Mouse (Mus musculus) bone marrow, adult 2 months (tissue): ENCODE measurements around the gene Lmtk3. TPM values are rescaled to one million over a fixed set of nuclear protein-coding genes. Genes with fewer than 3 reads are reported as not detected.

ENCODE experiments used
- H3K27ac ChIP-seq: fragments of 200-500 bp; 2 replicates; pipeline ENCODE4 v1.5.1; 2012; ENCODE audit warnings: low read depth, mild to moderate bottlenecking, control low read depth, inconsistent platforms, low read length; ENCODE audit not compliant: control insufficient read depth, poor library complexity, insufficient read depth
- H3K4me1 ChIP-seq: fragments of 200-500 bp; 2 replicates; pipeline ENCODE4 v1.6.1; 2011; ENCODE audit warnings: low read length; ENCODE audit not compliant: control insufficient read depth, insufficient read depth
- H3K4me3 ChIP-seq: fragments of 200-500 bp; replicated peaks from 2 replicates; pipeline ENCODE3; 2011; ENCODE audit warnings: mild to moderate bottlenecking, low read depth, low read length, control low read depth; ENCODE audit not compliant: control insufficient read depth
- CTCF ChIP-seq: fragments of 200-500 bp; IDR thresholded peaks from 2 replicates; pipeline ENCODE4 v1.5.1; 2011; ENCODE audit warnings: low read length, control low read depth; ENCODE audit not compliant: control insufficient read depth, insufficient read depth
- POLR2A ChIP-seq: fragments of 200-500 bp; IDR thresholded peaks from 2 replicates; pipeline ENCODE4 v1.6.1; 2011; ENCODE audit warnings: low read depth, mild to moderate bottlenecking, control low read depth, low read length, borderline replicate concordance; ENCODE audit not compliant: control insufficient read depth
- WGBS: fragments of 180-500 bp; shearing (Covaris S2); methylation state at CpG from one replicate; pipeline ENCODE4 v1.1.7; 2018; 5-methylcytosine and 5-hydroxymethylcytosine counted together
- polyA plus RNA-seq: library from polyadenylated mRNA; stranded (reverse); fragments of >200 nt; gene quantifications from 2 replicates; pipeline ENCODE4 v1.2.4, GENCODE M21; 2011; ENCODE audit warnings: low replicate concordance; ENCODE audit not compliant: missing spikeins, insufficient read depth, insufficient read length

Lmtk3 gene
- polyA plus RNA-seq, 1 experiment = not detected

GRCm38 (mm10) chr7:45747450-45747849 is 36.1 kb upstream of the Lmtk3 start:
- Histone ChIP-seq H3K27ac (no peak overlapping the region), H3K4me3 (no peak overlapping the region), H3K4me1 (no peaks in the 10 kb centered on the region)
- TF ChIP-seq CTCF = no peak
- TF ChIP-seq POLR2A = no peak
- WGBS = 87% methylated on average over 5 of the region's 5 CpGs

- Histone ChIP-seq H3K4me3 (no peak overlapping the region), H3K4me1 (no peaks in the 10 kb centered on the region), H3K27ac (no peak overlapping the region)
- WGBS = 53% methylated on average over 7 of the region's 7 CpGs
- TF ChIP-seq POLR2A (no peak), CTCF (no peak)
These were observed 35.4 kb upstream of the Lmtk3 start for GRCm38 (mm10) chr7:45748110-45748509.

- TF ChIP-seq POLR2A = no peak
- TF ChIP-seq CTCF = no peak
- Histone ChIP-seq H3K4me1 (no peaks in the 10 kb centered on the region), H3K27ac (no peak overlapping the region), H3K4me3 (no peak overlapping the region)
- WGBS = 36% methylated on average over 10 of the region's 10 CpGs
These were observed 34.1 kb upstream of the Lmtk3 start for GRCm38 (mm10) chr7:45749401-45749800.

GRCm38 (mm10) chr7:45750162-45750561 is 33.4 kb upstream of the Lmtk3 start:
- 88% methylated on average over 9 of the region's 9 CpGs for WGBS
- no peak for TF ChIP-seq CTCF
- TF ChIP-seq POLR2A = no peak

GRCm38 (mm10) chr7:45755703-45756102 is 27.8 kb upstream of the Lmtk3 start:
- no peak overlapping the region for H3K4me3 ChIP-seq
- H3K4me1 ChIP-seq = no peaks in the 10 kb centered on the region
- 72% methylated on average over 6 of the region's 6 CpGs for WGBS
- no peak for TF ChIP-seq POLR2A
- TF ChIP-seq CTCF = no peak
- no peak overlapping the region for H3K27ac ChIP-seq

More at GRCm38 (mm10) chr7:45750162-45750561, 33.4 kb upstream of the Lmtk3 start:
- H3K4me1 ChIP-seq = no peaks in the 10 kb centered on the region
- H3K27ac ChIP-seq = no peak overlapping the region
- no peak overlapping the region for H3K4me3 ChIP-seq

- no peak for TF ChIP-seq POLR2A
- no peak for TF ChIP-seq CTCF
- WGBS = 22% methylated on average over 27 of the region's 27 CpGs
- H3K4me3 ChIP-seq = no peak overlapping the region
- H3K27ac ChIP-seq = no peak overlapping the region
- H3K4me1 ChIP-seq = no peaks in the 10 kb centered on the region
These were observed 24.1 kb upstream of the Lmtk3 start for GRCm38 (mm10) chr7:45759400-45759799.

- no peaks in the 10 kb centered on the region; the same call in 1 of the 2 replicates for H3K4me1 ChIP-seq
- H3K27ac ChIP-seq = no peak overlapping the region
- no peak overlapping the region for H3K4me3 ChIP-seq
- 69% methylated on average over 5 of the region's 5 CpGs for WGBS
- TF ChIP-seq CTCF (no peak), POLR2A (no peak)
These were observed 23.4 kb upstream of the Lmtk3 start for GRCm38 (mm10) chr7:45760151-45760550.

- Histone ChIP-seq H3K4me3 (no peak overlapping the region), H3K4me1 (no peaks in the 10 kb centered on the region; the same call in 1 of the 2 replicates), H3K27ac (no peak overlapping the region)
- 58% methylated on average over 8 of the region's 8 CpGs for WGBS
- TF ChIP-seq CTCF (no peak), POLR2A (no peak)
These were observed 17.5 kb upstream of the Lmtk3 start for GRCm38 (mm10) chr7:45765995-45766394.

- Histone ChIP-seq H3K4me1 (no peaks in the 10 kb centered on the region; the same call in none of the 2 replicates), H3K27ac (no peak overlapping the region), H3K4me3 (no peak overlapping the region)
- TF ChIP-seq POLR2A = no peak
- TF ChIP-seq CTCF = no peak
- WGBS = 75% methylated on average over 8 of the region's 8 CpGs
These were observed 16.8 kb upstream of the Lmtk3 start for GRCm38 (mm10) chr7:45766764-45767163.
